Mouse (Mus musculus): ENCODE results near the gene Gm12794.
"Not testable (repeated sequence)": the region's sequence is repeated elsewhere in the genome, so short reads cannot be mapped to it uniquely, and the experiment has no call there.

Gm12794 gene

DNA sequence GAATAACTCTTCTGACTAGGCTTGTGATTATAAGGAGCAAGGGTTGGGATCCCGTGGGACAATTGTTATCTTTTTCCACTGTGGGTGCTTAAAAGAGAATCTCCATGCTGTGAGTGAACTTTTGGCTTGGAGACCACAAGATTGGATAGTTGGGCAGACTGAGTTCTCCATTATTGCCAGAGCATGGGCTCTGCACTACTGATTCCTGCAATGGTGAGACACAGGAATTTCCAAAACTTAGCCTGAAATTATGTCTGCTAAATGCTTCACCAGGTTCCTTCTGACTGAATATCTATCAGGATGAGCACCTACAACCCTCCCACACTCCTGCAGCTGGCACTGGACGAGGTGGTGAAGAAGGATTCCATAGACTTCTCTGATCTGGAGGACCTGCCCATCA, at the start of gene Gm12794:
Gene Gm12794 (plus strand): TSS at position 301 of the 400 bp plus-strand sequence.
- not testable (repeated sequence) for DNase-seq

DNA sequence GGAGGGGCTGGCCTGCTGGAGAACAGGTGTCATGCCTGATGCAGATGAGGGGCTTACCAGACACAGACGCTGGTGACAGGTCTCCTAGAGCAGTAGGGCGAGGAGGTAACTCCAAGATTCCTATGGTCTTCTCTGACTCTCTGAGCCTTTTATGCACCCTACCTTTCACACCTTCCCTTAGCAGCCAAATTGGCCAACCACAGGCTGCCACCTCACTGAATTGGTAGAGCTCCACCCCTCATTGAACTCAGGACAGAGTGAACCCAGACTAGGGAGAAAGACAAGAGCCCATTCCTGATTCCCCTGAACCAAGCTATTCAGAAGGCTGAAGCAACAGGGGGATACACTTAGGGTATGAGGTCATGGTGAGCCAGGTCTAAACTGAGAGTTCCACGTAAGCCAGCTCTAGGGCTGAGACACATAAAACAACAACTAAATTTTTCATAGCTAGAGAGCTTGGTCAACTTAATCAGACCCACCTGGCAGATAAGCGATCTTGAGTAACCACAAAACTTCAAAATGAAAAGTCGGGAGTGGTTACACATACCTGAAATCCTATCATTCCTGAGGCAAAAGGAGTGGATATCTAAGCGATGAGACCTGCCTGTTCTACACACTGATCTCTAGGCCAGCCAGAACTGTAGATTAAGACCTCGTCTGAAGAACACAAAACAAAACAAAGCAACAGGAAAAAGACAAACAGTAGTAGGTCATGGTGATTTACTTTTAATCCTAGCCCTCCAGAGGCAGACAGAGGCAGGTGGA, 46.4 kb upstream of the Gm12794 start, which contains the start of gene C130073F10Rik:
Gene C130073F10Rik (minus strand): TSS at position 134 of the 765 bp plus-strand sequence.
- DNase-seq = no peak

DNA sequence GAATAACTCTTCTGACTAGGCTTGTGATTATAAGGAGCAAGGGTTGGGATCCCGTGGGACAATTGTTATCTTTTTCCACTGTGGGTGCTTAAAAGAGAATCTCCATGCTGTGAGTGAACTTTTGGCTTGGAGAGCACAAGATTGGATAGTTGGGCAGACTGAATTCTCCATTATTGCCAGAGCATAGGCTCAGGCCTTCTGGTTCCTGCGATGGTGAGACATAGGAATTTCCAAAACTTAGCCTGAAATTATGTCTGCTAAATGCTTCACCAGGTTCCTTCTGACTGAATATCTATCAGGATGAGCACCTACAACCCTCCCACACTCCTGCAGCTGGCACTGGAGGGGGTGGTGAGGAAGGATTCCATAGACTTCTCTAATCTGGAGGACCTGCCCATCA, 31.4 kb upstream of the Gm12794 start, which contains the start of gene Gm12800:
Gene Gm12800 (plus strand): TSS at position 301 of the 400 bp plus-strand sequence.
- DNase-seq = not testable (repeated sequence)

DNA sequence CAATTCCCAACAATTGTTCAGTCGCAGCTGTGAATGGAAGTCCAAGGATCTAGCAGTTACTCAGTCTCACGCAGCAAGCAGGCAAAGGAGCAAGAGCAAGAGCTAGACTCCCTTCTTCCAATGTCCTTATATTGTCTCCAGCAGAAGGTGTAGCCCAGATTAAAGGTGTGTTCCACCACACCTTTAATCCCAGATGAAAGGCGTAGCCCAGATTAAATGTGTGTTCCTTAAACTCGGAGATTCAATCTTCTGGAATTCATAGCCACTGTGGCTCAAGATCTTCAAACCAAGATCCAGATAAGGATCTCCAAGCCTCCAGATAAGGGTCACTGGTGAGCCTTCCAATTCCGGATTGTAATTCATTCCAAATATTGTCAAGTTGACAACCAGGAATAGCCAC, 40.7 kb downstream of the Gm12794 start, which contains the start of gene Gm12790:
Gene Gm12790 (minus strand): TSS at position 101 of the 400 bp plus-strand sequence.
- DNase-seq = not testable (repeated sequence)

DNA sequence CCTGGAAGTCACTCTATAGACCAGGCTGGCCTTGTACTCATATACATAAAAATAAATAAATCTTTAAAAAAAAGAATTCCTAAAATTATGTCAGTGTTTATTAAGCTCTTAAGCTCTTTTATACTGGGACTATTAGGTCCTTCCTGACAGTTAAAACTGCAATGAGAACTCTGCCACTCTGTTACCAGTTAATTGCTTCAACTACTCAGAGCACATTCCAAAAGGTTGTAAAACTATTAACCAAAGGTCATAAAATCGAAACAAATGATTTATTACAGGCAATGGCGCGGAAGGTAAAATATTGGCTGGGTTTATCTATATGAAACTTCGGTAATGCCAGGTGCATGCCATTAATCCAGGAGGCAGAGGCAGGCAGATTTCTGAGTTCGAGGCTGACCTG, 45.5 kb downstream of the Gm12794 start:
- no peak for DNase-seq

DNA sequence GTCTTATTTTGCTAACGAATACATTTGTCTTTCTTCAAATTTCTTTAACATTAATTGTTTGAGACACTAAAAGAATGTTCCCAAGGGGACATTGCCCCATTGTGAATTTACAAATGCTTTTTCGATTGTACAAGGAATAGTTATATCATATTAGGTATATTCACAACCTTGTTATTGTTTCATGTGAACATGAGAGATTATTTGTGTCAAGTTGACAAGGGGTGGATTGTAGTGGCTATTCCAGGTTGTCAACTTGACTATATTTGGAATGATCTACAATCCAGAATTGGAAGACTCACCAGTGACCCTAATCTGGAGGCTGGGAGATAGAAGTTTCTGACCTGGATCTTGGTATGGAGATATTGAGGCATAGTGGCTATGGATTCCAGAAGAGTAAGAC, 46.1 kb downstream of the Gm12794 start, which contains the start of gene Gm12789:
Gene Gm12789 (plus strand): TSS at position 301 of the 400 bp plus-strand sequence.
- not testable (repeated sequence) for DNase-seq

Measured in embryo, embryonic 11 days (tissue).